Mouse (Mus musculus) stomach, embryonic 14.5 days (tissue): Measurements from ENCODE around the gene Rnf220. TPM values are rescaled to one million over a fixed set of nuclear protein-coding genes. Genes with fewer than 3 reads are reported as not detected.

ENCODE experiments used
- ATAC-seq: fragments of 200-750 bp; cut with Nextera tagmentation; 2 replicates; pipeline ENCODE4 v1.8.0; 2017; ENCODE audit warnings: low read depth, moderate TSS enrichment; ENCODE audit not compliant: insufficient number of reproducible peaks, insufficient read depth, low FRiP score
- H3K27ac ChIP-seq: fragments of 300-500 bp; sonication (generic); 2 replicates; pipeline ENCODE4 v1.5.1; 2014; ENCODE audit warnings: mild to moderate bottlenecking, low read length, moderate library complexity, mixed read lengths
- H3K27me3 ChIP-seq: fragments of 300-500 bp; sonication (generic); 2 replicates; pipeline ENCODE4 v1.6.1; 2014; ENCODE audit warnings: low read length, control low read depth, mixed read lengths; ENCODE audit not compliant: control insufficient read depth, insufficient read depth
- H3K36me3 ChIP-seq: fragments of 300-500 bp; sonication (generic); 2 replicates; pipeline ENCODE4 v1.6.1; 2014; ENCODE audit warnings: mild to moderate bottlenecking, control low read depth, low read length, moderate library complexity, mixed read lengths; ENCODE audit not compliant: control insufficient read depth, insufficient read depth
- H3K4me1 ChIP-seq: fragments of 300-500 bp; sonication (generic); 2 replicates; pipeline ENCODE4 v1.6.1; 2014; ENCODE audit warnings: low read length, control low read depth, mixed read lengths; ENCODE audit not compliant: control insufficient read depth, insufficient read depth
- H3K4me2 ChIP-seq: fragments of 300-500 bp; sonication (generic); replicated peaks from 2 replicates; pipeline ENCODE4 v1.6.1; 2014; ENCODE audit warnings: low read depth, low read length, control low read depth
- H3K4me3 ChIP-seq: fragments of 300-500 bp; sonication (generic); 2 replicates; pipeline ENCODE4 v1.5.1; 2014; ENCODE audit warnings: low read depth, low read length, control low read depth
- H3K9ac ChIP-seq: fragments of 300-500 bp; sonication (generic); replicated peaks from 2 replicates; pipeline ENCODE4 v1.6.1; 2014; ENCODE audit warnings: low read depth, mild to moderate bottlenecking, control low read depth, low read length, moderate library complexity, mixed read lengths
- H3K9me3 ChIP-seq: fragments of 300-500 bp; sonication (generic); 2 replicates; pipeline ENCODE4 v1.6.1; 2016; ENCODE audit warnings: low read depth, low read length, control low read depth; ENCODE audit not compliant: control insufficient read depth
- WGBS: fragments of 180-500 bp; shearing (Covaris S2); extraction: QIAGEN DNeasy Blood & Tissue Kit; methylation state at CpG from one replicate; pipeline ENCODE4 v1.1.7; 2014; 5-methylcytosine and 5-hydroxymethylcytosine counted together
- polyA plus RNA-seq: library from polyadenylated mRNA; unstranded; fragments of >200 nt; fragmentation: Nextera tagmentation; extraction: Ambion mirVana; gene quantifications from 2 replicates; pipeline ENCODE4 v1.2.1, GENCODE M21; 2014

Gene Rnf220
- polyA plus RNA-seq, 1 experiment from 2014 or later, result 54.5 TPM

DNA sequence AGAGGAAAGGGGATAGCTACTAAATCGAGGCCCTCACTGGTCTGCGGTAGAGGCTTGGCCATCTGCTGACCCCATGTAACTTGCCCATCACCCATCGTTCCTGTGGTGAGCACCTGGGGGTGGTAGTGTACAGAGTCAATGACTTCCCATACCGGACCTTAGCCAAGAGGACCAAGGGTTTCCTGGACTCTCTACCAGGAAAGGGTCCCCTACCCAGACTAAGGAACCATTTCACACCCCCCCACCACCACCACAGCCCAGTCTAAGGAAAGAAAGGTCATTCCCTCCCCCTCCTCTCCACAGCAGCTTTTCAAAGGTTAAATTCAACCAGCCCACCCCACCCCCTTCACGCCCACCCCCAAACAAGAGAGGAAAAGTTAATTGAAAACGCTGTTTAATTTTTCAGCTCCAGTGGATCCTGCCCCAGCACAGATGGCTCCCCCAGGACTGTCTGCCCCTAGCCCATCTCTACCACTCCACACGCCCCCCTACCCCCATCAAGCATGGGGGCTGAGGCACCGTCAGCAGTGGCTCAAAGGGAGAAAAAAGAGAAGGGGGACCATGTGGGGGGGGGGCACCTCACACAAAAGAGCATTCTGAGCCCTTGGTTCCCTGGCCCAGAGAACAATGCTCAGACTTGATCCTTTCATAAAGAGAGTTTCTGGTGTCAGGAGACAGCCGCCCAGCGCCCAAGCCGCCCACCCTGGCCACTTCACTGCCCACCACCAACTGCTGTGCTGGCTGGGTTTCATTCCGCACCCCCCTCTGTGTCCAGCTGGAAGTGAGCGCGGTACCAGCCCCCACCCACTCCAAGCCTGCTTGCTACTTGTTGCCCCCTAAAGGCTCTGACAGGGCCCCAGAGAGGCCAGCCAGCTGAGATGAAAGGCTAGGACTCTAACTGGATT lies 87.5 kb downstream of the Rnf220 start:
- Histone ChIP-seq H3K9ac (no peak overlapping the region), H3K9me3 (no peaks in the 10 kb centered on the region), H3K4me1 (no peaks in the 10 kb centered on the region; the same call in 1 of the 2 replicates), H3K36me3 (no peaks in the 10 kb centered on the region), H3K4me3 (no peak overlapping the region), H3K27ac (no peak overlapping the region), H3K27me3 (no peaks in the 10 kb centered on the region), H3K4me2 (no peak overlapping the region)
- 59% methylated on average over 14 of the region's 14 CpGs for WGBS
- no peak for ATAC-seq

DNA sequence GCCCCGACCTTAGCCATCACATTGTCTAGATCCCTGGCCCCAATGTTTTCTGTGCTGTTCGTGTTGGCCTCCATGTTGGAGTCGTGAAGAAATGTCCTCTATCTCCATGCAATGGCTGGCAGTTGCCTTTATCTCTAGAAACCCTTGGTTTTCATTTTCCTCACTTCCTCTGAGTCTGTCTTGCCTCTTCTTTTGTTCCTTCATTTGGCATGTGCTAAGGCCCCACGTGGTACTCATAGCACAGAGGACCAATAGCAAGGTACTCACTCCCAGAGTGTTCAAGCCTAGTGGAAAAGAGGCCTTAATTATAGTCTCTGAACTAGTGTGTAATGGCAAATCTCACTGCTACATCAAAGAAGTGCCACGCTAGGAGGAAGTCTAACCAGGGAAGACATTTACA lies 88.9 kb downstream of the Rnf220 start:
- Histone ChIP-seq H3K27ac (no peak overlapping the region), H3K9ac (no peak overlapping the region), H3K9me3 (no peaks in the 10 kb centered on the region), H3K4me1 (no peaks in the 10 kb centered on the region; the same call in 1 of the 2 replicates), H3K4me3 (no peak overlapping the region), H3K27me3 (no peaks in the 10 kb centered on the region), H3K4me2 (no peak overlapping the region), H3K36me3 (no peaks in the 10 kb centered on the region)
- 81% methylated on average over 5 of the region's 5 CpGs for WGBS
- no peak for ATAC-seq

DNA sequence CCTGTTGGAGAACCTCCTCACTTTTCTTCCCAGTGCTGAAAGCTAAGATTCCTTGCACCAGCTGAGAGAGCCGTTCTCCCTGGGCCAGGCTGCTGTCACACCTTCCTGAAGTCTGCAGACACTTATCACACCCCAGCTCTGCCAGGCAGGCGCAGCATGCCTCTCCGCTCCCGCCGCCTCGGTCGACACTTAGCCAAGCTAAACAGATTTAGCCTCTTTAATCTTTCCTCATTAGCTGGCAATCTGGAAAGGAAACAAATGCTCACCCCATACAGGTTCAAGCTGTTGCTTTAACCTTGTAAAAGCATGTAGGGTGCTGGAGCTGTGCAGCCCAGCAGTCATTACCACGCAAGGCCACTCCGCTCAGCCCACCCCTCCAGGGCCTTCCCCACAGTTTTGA lies 90.9 kb downstream of the Rnf220 start:
- Histone ChIP-seq H3K9me3 (no peaks in the 10 kb centered on the region), H3K9ac (no peak overlapping the region), H3K4me1 (no peaks in the 10 kb centered on the region; the same call in 1 of the 2 replicates), H3K36me3 (no peaks in the 10 kb centered on the region), H3K4me2 (no peak overlapping the region), H3K27ac (no peak overlapping the region), H3K27me3 (no peaks in the 10 kb centered on the region), H3K4me3 (no peak overlapping the region)
- peak; percentile 34; the same call in 1 of the 2 replicates for ATAC-seq
- 27% methylated on average over 9 of the region's 9 CpGs for WGBS

DNA sequence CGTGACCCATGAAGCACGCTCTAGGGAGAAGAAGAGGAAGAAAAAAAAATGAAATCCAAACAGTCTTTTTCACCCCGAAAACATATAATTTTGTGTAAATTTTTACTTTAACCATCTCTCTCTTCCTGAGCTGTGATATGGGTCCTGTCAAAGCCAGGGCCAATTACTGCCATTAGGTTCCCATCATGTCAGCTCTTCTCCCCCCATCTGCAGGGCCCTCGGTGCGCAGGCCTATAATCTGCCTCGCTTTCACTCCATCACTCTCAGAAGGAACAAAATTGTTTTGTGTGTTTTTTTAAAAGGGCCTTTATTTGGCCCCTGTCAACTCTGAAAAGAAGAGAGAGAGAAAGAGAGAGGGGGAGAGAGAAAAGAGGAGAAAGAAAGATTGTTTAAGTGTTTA lies 91.6 kb downstream of the Rnf220 start:
- Histone ChIP-seq H3K4me2 (no peak overlapping the region), H3K27me3 (no peaks in the 10 kb centered on the region), H3K4me1 (no peaks in the 10 kb centered on the region; the same call in 1 of the 2 replicates), H3K36me3 (no peaks in the 10 kb centered on the region), H3K4me3 (no peak overlapping the region), H3K9ac (no peak overlapping the region), H3K27ac (no peak overlapping the region), H3K9me3 (no peaks in the 10 kb centered on the region)
- ATAC-seq, result no peak
- WGBS, result 74% methylated on average over 6 of the region's 6 CpGs

DNA sequence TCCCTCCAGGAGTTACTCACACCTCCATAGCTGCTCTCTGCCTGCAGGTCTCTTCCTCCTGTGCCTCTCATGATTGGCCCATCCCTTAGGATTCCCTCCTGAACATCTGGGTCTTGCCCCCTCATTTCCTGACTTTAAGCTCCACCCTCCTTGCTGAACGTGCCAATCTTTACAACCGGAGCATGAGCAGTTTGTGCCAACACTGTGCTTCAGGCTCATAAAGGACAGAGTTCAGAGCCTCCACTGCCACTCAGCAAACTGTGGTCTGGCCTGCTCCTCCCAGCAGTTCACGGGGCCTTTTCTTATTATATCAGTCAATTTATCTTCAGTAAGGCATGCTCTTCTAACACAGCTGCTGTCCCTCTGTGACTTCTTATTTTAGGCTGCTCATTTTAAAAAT lies 93.4 kb downstream of the Rnf220 start:
- H3K4me3 ChIP-seq, result no peak overlapping the region
- no peak for ATAC-seq
- WGBS, result 39% methylated on average over 3 of the region's 3 CpGs

DNA sequence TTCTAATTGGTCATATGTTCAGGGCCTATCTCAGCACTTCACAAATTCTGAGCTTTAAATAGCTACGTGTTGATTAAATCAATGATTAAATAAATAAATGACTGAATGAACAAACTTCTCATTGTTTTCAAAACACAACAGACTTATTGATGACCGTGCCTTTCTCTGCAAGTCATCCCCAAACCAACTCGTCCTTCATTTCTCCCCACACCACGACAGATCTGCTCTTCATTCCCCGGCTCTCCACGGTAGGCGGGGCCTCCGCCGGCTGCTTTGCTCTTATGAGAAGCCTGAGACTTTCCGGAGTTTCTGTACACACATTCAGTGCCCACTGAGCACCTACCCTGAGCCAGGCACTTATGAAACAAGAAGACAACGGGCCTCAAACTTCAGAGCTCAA lies 99.7 kb downstream of the Rnf220 start:
- Histone ChIP-seq H3K27me3 (no peaks in the 10 kb centered on the region), H3K4me1 (peaks cover 4% of the 10 kb centered on the region; the same call in 1 of the 2 replicates), H3K4me2 (no peak overlapping the region), H3K9me3 (no peaks in the 10 kb centered on the region), H3K9ac (no peak overlapping the region), H3K4me3 (no peak overlapping the region), H3K36me3 (no peaks in the 10 kb centered on the region), H3K27ac (no peak overlapping the region)
- 57% methylated on average over 11 of the region's 11 CpGs for WGBS
- no peak for ATAC-seq

More for the DNA sequence above, 93.4 kb downstream of the Rnf220 start:
- H3K4me2 ChIP-seq, result no peak overlapping the region
- H3K9ac ChIP-seq, result no peak overlapping the region
- H3K4me1 ChIP-seq, result no peaks in the 10 kb centered on the region; the same call in 1 of the 2 replicates
- H3K9me3 ChIP-seq, result no peaks in the 10 kb centered on the region
- H3K27ac ChIP-seq, result no peak overlapping the region
- H3K27me3 ChIP-seq, result no peaks in the 10 kb centered on the region
- H3K36me3 ChIP-seq, result no peaks in the 10 kb centered on the region

DNA sequence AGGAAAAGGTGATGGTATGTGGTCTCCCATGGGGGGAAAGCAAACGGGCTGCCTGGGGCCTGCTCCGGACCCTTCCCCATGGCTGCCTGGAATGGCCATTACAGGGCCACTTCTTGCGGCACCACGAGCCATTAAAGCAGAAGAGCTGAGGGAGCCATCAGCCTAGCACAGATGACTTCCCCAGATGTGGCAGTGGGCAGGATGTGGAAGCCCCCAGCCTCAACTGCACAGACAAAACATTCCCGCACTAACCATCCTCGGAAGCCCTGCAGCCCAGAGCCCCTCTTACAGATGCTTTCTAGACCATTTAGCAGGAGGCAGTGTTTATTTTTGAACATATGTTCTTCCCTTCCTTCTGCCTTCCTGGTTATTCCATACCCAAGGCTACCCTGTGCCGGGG lies 103.8 kb downstream of the Rnf220 start:
- Histone ChIP-seq H3K27ac (no peak overlapping the region), H3K9me3 (no peaks in the 10 kb centered on the region), H3K9ac (no peak overlapping the region), H3K4me1 (peaks cover 13% of the 10 kb centered on the region), H3K4me3 (no peak overlapping the region), H3K27me3 (no peaks in the 10 kb centered on the region), H3K36me3 (no peaks in the 10 kb centered on the region), H3K4me2 (no peak overlapping the region)
- ATAC-seq, result no peak
- WGBS, result 44% methylated on average over 7 of the region's 7 CpGs

DNA sequence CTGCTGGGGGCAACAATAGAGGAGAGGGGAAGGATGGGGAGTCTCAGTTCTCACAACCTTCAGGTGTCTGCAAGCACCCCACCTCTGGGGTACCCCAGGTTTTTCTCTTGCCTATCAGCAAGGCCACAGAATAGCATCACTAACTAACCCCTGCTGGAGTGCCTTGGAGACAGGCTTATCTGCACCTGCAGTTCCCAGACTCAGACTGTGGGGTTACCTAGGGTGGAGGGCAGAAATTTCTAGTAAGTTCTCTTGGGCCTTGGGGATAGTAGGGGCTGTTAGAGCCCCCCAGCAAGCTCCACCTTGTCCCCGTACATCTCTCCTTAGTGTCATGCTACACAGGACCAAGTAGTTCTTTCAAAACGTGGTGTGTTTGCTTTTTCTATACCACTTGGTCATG lies 104.5 kb downstream of the Rnf220 start:
- Histone ChIP-seq H3K4me2 (no peak overlapping the region), H3K9ac (no peak overlapping the region), H3K4me3 (no peak overlapping the region), H3K9me3 (no peaks in the 10 kb centered on the region), H3K27ac (no peak overlapping the region), H3K27me3 (no peaks in the 10 kb centered on the region), H3K4me1 (peaks cover 13% of the 10 kb centered on the region), H3K36me3 (no peaks in the 10 kb centered on the region)
- 33% methylated on average over 2 of the region's 2 CpGs for WGBS
- ATAC-seq, result no peak
